Mouse (Mus musculus): ENCODE data around the gene Dnah7c.
"Not testable (repeated sequence)": the region's sequence is repeated elsewhere in the genome, so short reads cannot be mapped to it uniquely, and the experiment has no call there.

- TF ChIP-seq CTCF, POLR2A (IDR thresholded peaks at IDR 0.05; ENCODE audit: insufficient read depth, low read depth, low read length): not testable (repeated sequence)
Measured at GRCm38 (mm10) chr1:46724810-46725209, 299.4 kb downstream of the Dnah7c start.

Data from olfactory bulb, adult 2 months (tissue).